Mouse (Mus musculus) layer of hippocampus, postnatal 36 days (tissue): ENCODE results near the gene Cblb. TPM values are rescaled to one million over a fixed set of nuclear protein-coding genes. Genes with fewer than 3 reads are reported as not detected.
A peak's percentile ranks its signal among the peaks of the same experiment; 100 is the strongest.

ENCODE experiments used
- DNase-seq, 2 experiments: peaks; one replicate each; pipeline ENCODE4 v3.0.0; 2022
- total RNA-seq, 2 experiments: library from RNA; stranded (reverse); gene quantifications; 2 replicates each; pipeline ENCODE4 v1.2.3; 2021

Cblb gene
- total RNA-seq, 2 experiments from 2014 or later = 39.2 to 43.4 TPM

GRCm38 (mm10) chr16:52132808-52133490 is 101.9 kb downstream of the Cblb start:
- no peak for DNase-seq

GRCm38 (mm10) chr16:52134631-52135227 is 103.7 kb downstream of the Cblb start:
- peak; percentile 67 for DNase-seq

- DNase-seq = no peak
These were observed 104.8 kb downstream of the Cblb start for GRCm38 (mm10) chr16:52135689-52136390.

- no peak for DNase-seq
These were observed 112.1 kb downstream of the Cblb start for GRCm38 (mm10) chr16:52143101-52143500.

- DNase-seq = no peak
These were observed 112.8 kb downstream of the Cblb start for GRCm38 (mm10) chr16:52143818-52144217.

- no peak for DNase-seq
These were observed 113.8 kb downstream of the Cblb start for GRCm38 (mm10) chr16:52144792-52145191.

GRCm38 (mm10) chr16:52145552-52145951 is 114.5 kb downstream of the Cblb start:
- DNase-seq = no peak

- no peak for DNase-seq
These were observed 116.1 kb downstream of the Cblb start for GRCm38 (mm10) chr16:52146976-52147696.

- DNase-seq = no peak
These were observed 117.0 kb downstream of the Cblb start for GRCm38 (mm10) chr16:52148041-52148440.

GRCm38 (mm10) chr16:52149135-52149769 is 118.2 kb downstream of the Cblb start:
- no peak for DNase-seq

GRCm38 (mm10) chr16:52155030-52155696 is 124.1 kb downstream of the Cblb start:
- DNase-seq = no peak

- no peak for DNase-seq
These were observed 129.0 kb downstream of the Cblb start for GRCm38 (mm10) chr16:52159958-52160504.

- DNase-seq = no peak
These were observed 133.2 kb downstream of the Cblb start for GRCm38 (mm10) chr16:52164246-52164645.

- no peak for DNase-seq
These were observed 142.2 kb downstream of the Cblb start for GRCm38 (mm10) chr16:52173253-52173652.

GRCm38 (mm10) chr16:52179839-52180238 is 148.8 kb downstream of the Cblb start:
- no peak for DNase-seq

- no peak for DNase-seq
These were observed 151.0 kb downstream of the Cblb start for GRCm38 (mm10) chr16:52182057-52182456.

GRCm38 (mm10) chr16:52184350-52184749 is 153.3 kb downstream of the Cblb start:
- DNase-seq = no peak

GRCm38 (mm10) chr16:52186731-52187130 is 155.7 kb downstream of the Cblb start:
- no peak for DNase-seq

GRCm38 (mm10) chr16:52189103-52189502 is 158.1 kb downstream of the Cblb start:
- no peak for DNase-seq

GRCm38 (mm10) chr16:52190714-52191113 is 159.7 kb downstream of the Cblb start:
- DNase-seq = no peak

- no peak for DNase-seq
These were observed 163.0 kb downstream of the Cblb start for GRCm38 (mm10) chr16:52194040-52194439.

- no peak for DNase-seq
These were observed 163.8 kb downstream of the Cblb start for GRCm38 (mm10) chr16:52194866-52195265.
